Mouse (Mus musculus): ENCODE measurements around the gene Tbc1d22a.
"Not testable (repeated sequence)": the region's sequence is repeated elsewhere in the genome, so short reads cannot be mapped to it uniquely, and the experiment has no call there.

The Tbc1d22a gene

DNA sequence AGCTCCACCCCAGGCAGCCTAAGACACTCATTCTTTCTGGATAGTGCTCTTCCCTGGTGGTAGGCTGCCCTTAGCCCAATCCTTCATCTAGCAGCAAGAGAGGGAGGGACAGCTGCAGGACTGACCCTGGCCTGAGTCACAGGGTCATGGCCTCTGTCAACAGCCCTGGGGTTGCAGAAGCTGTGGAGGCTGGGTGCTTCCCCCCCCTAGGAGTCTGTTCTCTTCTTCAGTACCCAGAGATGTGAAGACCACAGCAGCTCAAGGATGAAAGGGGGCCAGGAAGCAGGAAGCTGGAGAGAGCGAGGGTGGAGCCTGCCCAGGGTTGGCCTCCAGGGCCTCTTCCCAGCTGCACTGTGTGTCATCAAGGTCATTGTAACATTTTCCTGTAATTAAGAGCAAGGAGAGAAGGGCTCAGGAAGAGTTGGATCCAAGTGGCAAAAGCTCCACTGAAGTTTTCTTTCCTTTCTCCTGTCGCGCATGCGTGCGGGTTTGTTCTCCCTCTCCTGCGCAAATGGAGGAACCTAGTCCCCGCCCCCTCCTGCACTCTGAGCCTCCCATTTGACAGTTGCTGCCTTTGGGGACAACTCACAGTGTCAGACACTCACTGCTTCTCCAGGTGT, 10.2 kb upstream of the Tbc1d22a start:
- DNase-seq: peak; percentile 85

DNA sequence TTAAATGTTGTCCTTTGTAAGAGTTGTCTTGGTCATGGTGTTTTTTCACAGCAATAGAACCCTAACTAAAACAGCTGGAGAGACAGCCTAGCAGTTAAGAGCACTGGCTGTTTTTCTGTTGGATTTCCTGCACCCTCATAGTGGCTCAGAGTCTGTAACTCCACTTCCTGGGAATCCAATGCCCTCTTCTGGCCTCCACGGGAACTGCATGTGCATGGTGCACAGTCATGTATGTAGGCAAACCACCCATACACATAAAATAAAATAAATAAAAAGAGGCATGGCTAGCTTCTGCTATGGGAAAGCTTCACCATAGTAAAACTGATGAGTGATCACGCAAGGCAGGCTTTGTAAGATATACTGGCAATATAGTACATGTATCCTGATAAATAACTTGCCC, 9.0 kb upstream of the Tbc1d22a start:
- DNase-seq: peak; percentile 89

DNA sequence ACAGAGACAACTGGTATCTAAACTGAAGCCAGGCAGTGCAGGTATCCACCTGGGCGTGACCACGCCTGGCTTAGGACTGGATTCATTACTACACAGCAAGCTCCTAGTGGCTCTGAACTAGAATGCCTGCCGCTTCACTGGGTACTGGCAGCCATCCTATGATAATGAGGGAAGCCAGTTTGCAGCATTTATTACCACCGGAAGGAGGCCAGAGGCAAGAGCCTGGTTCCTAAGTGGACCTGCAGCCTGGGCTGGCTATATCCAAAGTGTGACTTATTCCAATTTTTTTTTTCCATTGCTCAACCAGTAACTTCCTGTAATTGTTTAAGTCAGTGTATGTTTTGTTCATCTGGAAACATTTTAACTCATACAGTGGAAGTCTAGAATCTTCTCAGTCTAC, 7.9 kb upstream of the Tbc1d22a start:
- DNase-seq: no peak

DNA sequence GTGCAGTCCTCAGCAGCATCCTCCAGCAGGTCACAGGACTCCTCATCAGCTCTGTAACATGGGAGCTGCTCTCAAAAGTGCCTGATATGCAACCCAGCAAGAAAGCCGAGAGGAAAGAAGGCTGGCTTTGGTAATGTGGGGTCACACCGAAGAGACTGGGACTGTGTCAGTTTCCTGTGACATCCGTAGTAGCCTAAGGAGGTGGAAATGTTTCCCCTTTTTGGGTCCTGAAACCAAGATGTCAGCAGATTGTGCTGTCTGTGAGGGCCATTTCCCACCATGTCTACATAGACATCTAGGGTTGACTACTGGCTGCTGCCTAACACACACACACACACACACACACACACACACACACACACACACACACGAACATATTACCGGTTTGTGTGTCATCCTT, 2.1 kb upstream of the Tbc1d22a start:
- DNase-seq: not testable (repeated sequence)

DNA sequence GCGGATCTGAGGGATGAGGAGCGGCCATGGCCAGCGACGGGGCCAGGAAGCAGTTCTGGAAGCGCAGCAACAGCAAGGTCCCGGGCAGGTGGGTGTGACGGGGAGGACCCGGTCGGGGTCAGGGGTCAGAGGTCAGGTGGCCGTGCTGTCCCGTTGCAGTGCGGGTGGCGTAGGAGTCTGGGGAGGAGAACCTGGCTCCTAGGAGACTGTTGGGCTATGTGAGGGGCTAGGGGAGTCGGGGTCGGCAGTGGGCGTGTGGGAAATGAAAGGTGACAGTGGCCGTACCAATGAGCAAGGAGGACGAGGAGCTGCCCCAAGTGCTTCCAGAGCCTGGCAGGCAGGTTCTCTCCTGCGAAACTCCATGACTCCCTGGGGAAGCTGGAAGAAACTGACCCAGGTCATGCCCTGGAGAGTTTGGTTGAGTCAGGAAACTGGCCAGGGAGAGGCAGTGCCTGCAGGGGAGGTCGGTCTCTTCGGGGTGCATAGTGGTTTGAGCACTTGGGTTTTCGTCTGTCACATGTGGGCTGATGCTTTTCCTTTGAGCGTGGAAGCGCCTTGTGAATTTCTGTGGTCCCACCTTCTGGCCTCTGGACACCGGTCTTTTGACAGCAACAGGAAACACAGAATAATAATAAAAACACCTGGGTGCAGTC, 416 bp downstream of the Tbc1d22a start:
- no peak for DNase-seq

DNA sequence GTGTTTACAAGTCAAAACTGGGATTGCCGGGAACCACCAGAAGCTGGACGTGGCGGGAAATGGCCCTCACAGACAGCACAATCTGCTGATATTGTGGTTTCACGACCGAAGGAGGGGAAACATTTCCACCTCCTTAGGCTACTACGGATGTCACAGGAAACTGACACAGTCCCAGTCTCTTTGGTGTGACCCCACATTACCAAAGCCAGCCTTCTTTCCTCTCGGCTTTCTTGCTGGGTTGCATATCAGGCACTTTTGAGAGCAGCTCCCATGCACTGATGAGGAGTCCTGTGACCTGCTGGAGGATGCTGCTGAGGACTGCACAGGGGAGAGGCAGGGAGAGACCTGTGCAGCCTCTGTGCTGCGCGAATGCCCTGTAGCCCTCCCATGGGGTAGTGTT, 2.4 kb downstream of the Tbc1d22a start:
- DNase-seq: not testable (repeated sequence)

DNA sequence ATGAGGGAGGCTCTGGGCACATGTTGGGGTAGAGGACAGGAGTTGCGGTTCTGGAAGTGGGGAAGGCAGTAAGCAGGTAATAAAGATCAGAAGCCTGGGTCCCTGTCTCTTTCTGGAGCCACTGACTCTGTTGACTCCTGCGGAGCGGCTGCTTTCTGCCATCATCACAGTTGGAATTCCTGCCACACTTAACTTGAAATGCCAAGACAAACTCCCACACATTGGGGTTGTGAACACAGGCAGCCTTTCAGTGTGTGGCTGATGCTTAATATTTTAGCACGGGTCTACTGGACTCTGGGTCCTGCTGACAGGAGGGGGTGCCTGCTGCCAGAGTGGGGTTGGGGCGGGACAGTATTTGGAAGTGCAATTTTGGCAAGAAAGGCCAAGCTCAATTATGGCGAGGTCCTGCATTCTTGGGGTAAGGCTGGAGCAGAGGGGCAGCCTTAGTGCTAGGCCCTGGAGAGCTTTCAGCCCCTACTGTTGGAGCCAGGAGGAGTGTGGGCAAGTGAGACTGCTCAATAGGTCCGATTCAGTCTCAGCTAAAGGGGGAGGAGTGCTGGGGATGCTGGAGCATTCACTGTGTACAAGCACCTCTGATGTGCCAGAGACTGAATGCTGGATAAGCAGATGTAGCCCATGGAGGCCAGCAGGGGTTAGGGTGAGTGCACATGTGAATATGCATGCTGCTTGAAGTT, 5.4 kb downstream of the Tbc1d22a start:
- DNase-seq: no peak

DNA sequence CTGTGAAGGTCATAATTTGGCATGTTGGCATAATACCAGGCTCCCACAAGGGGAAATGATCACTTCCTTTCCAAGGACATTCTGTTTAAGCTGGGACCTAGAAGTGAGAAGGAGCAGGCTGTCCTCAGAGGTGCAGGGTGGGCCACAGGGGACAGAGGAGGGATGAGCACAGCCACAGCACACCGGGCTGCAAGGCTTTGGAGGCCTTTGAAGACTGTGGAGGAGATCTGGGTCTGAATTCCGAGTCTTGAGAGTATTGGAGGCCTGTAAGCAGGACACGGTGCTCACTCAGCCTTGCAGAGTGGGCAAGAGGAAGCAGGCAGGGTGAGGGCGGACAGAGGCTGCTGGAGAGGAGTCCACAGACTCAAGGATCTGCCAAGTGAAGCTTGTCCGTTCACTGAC, 6.0 kb downstream of the Tbc1d22a start:
- DNase-seq: no peak

DNA sequence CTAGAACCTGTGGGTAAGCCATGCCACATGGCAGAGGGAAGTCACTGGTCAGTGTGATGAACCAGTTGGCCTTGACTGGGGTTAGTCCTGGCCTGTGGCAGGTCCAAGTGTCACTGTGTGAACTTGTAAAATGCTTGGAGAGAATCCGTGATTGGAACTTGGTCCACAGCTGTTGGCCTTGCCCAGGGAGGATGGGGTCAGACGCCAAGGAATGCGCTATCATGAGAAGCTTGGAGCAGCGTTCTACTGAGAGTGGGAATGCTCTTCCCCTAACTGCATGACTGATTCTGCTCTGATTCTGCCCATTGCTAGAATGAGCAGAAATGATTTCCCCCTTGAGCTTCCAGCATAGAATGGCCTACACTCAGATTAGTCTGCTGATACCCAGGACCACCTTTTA, 6.5 kb downstream of the Tbc1d22a start:
- no peak for DNase-seq

DNA sequence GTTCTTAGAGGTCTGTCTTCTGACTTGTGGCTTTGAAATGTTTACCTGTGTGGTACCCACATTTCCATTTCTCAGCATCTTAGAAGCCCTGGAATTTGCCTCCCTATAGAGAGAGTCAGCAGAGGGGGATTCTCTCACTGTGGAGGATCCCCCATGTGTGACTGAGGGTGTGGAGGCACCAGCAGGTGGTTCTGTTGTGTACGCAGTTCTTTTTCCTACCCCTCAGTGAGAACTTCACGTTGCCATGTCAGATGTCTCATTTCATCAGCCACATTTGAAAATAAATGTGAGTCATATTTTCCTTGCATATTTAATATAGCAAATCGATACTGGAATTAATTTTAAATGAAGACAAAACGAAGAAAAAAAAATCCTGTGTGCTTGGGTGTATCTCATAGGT, 7.1 kb downstream of the Tbc1d22a start:
- no peak for DNase-seq

DNA sequence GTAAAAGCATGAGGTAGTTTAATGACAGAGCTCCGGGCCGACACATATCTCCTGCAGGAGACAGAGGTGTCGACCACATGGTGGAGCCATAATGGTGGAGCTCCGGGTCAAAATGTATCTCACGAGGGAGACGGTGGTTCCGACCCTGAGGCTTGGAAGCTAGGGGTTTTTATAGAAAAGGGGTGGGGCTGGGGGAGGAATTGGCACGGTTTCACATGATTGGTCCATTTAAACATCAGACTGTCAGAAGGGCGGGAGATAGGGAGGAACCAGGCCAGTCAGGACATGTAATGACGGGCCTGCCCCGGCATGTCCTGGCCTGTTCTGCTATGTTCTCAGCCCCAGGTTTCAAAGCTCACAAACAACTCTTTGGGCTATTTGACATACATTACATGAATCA, 7.6 kb downstream of the Tbc1d22a start:
- DNase-seq: not testable (repeated sequence)

DNA sequence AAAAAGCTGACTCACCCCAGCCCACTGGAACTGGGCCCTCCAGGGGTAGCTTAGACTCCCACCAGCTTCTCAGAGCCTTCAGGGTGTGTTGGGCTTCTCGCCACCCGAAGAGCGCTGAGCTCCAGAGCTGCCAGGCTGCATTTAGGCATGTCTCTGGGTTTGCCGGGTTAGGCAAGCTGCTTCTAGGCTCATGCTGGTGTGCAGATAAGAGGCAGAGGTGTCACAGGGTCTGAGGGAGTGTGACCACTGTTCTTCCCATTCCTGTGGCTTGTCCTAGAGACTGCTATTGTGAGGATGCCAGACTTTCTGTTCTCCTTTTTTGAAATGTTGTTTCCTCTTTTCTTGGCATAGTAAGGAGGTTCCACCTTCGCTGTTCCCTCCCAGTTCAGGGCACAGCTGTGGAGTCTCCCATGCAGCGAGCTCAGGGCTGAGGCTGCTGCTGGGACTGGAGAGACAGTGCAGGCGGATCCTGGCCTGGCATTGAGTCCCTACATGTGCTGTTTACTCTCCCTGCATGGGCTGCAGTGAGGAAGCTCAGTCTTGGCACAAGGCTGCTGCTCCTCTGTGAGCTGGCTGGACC, 10.8 kb downstream of the Tbc1d22a start:
- no peak for DNase-seq

DNA sequence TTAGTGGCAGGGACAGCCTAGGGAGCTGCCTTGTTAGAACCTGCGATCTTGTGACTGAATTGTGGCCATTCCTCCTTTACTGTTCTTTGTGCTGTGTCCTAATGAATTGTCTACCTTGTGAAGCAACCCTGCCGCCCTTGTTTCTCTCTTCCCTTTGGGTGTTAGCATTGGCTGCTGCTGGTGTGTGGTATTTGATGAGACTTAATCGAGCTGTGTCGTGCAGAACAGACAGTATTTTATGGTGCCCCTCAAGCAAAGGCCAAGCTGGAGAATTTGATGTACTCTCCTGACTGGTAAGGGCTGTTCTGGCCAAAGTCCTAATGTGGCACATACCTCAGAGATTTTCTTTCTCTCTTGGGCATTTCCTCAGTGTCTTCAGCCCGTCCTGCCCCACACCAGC, 12.0 kb downstream of the Tbc1d22a start:
- no peak for DNase-seq

DNA sequence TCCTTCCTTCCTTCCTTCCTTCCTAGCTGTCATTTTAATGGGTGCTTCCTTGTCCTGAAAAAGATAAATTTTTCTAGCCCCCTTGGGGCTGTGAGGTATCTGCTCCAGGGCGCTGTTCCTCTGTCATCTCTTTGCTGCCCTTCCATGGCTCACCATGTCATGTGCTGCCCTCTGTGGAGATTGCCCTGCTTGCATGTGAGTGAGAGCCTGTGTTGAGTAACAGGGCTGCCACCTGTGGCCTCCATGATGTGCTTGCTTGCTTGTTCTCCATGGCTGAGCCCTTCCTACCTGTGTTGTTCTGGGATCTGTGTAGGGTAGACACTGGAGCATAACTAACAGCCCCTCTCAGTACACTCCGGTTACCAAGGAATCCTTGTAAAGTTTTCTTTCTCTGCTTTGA, 12.7 kb downstream of the Tbc1d22a start:
- DNase-seq: no peak

DNA sequence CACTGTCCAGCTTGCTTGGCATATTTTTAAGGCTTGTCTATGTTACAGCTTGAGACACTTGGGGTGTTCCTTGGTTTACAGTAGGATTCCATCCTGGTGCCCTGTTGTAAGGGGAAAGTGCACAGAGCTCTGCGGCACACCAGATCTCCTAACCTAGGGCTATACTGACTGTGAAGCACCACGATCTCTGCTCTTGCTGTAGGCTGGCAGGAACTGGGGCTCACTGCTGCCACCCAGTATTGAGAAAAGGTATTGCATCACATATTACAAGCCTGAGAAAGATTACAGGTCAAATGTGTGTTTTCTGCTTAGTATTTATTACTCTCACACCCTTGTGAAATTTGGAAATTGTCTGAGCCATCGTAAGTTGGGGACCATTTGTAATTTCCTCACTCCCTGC, 13.9 kb downstream of the Tbc1d22a start:
- peak; percentile 69 for DNase-seq

DNA sequence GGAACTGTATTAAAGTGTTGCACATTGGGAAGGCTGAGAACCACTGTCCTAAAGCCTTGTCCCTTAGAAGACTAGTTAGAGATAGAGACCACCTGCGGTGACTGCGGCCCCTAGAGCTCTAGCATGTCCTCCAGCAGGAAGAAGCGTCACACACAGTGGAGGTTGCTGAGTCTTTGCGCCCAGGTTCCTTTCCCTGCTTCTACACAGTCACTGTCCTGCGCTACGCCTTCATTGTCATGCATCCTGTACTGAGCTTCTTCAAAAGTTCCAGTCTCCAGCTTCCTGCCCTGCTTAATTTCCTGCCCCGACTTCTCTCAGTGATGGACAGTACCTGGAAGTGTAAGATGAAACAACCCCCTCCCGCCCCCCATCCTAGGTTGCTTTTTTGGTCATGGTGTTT, 14.8 kb downstream of the Tbc1d22a start:
- no peak for DNase-seq

DNA sequence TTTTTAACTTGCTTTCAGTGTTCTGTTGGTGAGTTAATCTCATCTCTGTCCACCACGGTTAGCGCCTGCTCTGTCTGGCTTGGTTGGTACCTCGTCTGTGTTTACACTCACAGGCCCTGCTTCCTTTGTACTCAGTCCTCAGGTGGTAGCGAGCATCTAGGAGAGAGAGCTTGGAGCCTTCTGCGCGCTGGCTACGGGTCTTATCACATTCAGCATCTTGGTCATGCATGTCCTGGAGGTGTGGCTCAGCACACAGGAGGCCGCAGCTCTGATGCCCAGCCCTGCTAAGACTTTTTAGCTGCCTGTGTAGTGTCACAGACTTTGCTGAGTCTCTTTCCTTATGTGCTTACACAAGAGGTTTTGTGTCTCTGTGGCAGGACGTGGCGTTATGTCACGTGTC, 15.4 kb downstream of the Tbc1d22a start:
- no peak for DNase-seq

DNA sequence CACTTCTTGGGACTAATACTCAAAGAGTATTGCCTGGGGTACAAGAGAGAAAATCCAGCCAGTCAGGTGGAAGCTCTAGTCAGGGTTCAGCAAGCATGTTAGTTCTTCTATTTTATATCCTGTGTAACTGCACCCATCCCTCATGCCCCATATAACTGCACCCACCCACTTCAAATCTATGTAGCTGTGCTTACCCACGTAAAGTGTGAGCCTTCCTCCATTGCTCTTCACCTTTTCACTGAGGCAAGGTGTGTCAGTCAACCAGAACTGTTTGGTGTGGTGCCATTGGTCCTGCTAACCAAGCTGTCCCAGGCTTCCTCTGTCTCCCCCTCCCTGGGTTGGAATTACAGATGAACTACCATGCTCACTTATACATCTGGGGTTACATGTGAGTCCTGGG, 16.9 kb downstream of the Tbc1d22a start:
- no peak for DNase-seq

DNA sequence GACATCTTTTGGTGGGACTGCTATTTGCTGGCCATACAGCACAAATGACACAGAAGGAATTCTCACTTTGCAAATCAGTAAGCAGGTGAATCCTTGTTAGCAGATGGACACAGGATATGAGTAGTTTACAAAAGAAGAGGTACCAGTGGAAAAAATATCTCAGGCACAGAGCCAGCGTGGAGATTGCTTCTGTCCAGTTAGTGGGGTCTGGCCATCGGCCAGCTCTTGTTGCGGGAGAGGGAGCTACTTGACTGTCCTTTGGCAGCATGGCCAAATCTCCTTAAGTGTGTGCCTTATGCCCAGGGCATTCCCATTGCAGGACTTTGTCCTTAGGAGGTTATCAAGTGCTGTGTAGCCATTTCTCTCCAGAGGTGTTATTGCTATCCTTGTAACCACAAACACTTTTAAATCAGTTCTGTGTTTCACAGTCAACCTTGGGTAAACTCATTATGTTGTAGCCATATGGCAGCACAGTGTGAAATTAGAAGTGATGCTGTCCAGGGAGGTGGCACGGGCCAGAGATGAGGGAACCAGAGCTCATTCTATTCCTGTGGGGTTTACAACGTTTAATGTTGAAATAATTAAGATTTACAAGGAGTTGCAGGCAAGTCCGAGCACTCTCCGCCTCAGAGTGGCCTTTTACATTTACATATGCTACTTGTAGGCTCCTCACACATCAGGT, 17.7 kb downstream of the Tbc1d22a start:
- no peak for DNase-seq

DNA sequence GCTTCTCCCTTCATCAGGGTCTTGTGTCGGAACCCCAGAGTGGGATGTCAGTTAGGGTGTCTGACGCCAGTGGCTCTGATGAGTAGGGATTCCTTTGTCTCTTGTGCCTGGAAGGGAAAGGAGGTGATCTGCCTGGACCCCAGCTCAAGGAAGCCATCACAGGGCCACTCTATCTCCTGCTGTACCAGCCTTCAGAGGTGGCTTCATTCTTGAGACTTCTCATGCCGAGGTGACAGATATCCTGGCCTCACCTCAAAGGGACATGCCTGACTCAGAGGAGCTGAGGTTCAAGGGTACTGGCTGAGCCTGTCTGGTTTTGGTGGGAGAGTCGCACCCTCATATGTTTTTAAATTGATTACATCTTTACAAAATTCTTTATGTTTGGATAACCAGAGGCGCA, 19.7 kb downstream of the Tbc1d22a start:
- no peak for DNase-seq

DNA sequence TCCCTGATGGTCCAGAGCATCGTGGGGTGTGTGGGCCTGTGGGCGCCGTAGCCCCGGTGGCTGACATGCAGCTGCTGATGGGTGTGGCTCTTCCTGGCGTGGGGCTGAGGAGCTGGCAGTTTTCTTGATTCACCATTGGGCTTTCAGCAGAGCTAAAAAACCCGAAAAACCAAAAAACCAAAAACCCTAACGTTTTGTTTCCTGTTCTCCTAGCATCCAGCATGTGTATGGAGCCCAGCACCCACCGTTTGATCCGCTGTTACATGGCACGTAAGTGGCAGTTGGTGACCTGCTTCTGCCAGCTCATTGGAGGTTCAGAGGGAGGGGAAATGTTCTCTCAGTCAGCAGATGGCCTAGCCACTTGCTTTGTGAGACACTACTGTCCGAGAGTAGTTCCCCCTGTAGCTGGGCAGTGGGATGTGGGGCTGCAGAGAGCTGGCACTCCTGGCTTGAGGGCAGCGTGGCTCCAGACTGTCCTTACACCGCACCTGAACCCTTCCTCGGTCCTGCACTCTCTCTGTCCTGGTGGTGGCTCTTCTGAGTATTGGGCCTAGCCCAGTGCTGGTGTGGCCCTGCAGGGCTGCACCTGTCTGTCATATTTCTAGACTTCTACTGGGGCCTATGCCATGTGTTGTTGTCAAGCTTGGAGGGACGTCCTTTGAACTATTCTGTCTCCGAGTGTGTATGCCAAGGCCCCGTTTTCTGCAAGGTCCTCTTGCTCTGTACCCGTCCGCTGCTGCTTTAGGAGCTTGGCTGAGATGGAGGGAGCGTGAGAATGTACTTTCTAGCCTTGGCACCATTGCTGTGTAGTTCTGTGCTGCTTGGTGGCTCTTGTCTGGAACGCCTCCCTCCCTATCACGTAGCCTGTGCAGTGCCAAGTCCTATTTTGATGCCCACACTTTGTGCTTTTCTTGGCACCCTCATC, 20.5 kb downstream of the Tbc1d22a start:
- peak; percentile 52 for DNase-seq

DNA sequence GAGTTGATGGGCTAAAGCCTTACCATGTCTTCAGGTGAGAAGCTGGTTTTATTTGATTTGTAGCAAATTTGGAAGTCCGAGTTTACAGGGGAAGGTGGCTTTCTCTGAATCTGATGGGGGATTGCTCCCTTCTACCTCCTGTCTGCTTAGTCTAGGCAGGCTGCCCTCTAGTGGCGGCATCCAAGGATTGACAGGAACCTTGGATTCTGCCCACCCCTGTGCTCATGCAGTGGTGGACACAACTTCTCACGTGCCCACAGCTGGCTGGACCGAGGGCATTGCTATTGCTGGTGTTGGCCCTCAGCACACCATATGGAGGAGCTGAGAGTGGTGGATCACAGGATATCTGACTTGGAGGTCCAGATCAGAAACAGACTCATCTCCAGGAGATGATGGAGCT, 22.0 kb downstream of the Tbc1d22a start:
- peak; percentile 79 for DNase-seq
